Mouse (Mus musculus) midbrain, embryonic 11.5 days (tissue): ENCODE data around the gene Gnai2. TPM values are rescaled to one million over a fixed set of nuclear protein-coding genes. Genes with fewer than 3 reads are reported as not detected.

Experiments used
- ATAC-seq: fragments of 200-750 bp; cut with Nextera tagmentation; 2 replicates; pipeline ENCODE4 v1.8.0; 2017; ENCODE audit warnings: moderate TSS enrichment, moderate library complexity; ENCODE audit not compliant: low FRiP score
- DNase-seq: peaks from one replicate; pipeline ENCODE4 v3.0.0; 2015; ENCODE audit warnings: low spot score; ENCODE audit errors: missing footprints
- H3K27ac ChIP-seq: fragments of 300-500 bp; sonication (generic); 2 replicates; pipeline ENCODE4 v1.5.1; 2014; ENCODE audit warnings: low read depth, low read length
- H3K27me3 ChIP-seq: fragments of 300-500 bp; sonication (generic); 2 replicates; pipeline ENCODE4 v1.6.1; 2014; ENCODE audit warnings: mild to moderate bottlenecking, low read length, moderate library complexity, mixed read lengths; ENCODE audit not compliant: control insufficient read depth, insufficient read depth
- H3K36me3 ChIP-seq: fragments of 300-500 bp; sonication (generic); 2 replicates; pipeline ENCODE4 v1.6.1; 2014; ENCODE audit warnings: mild to moderate bottlenecking, low read length, moderate library complexity, mixed read lengths; ENCODE audit not compliant: control insufficient read depth, insufficient read depth
- H3K4me1 ChIP-seq: fragments of 300-500 bp; sonication (generic); 2 replicates; pipeline ENCODE4 v1.6.1; 2014; ENCODE audit warnings: low read length; ENCODE audit not compliant: control insufficient read depth, insufficient read depth
- H3K4me2 ChIP-seq: fragments of 300-500 bp; sonication (generic); 2 replicates; pipeline ENCODE4 v1.6.1; 2014; ENCODE audit warnings: mild to moderate bottlenecking, moderate library complexity
- H3K4me3 ChIP-seq: fragments of 300-500 bp; sonication (generic); 2 replicates; pipeline ENCODE4 v1.5.1; 2014; ENCODE audit warnings: low read depth, low read length
- H3K9ac ChIP-seq: fragments of 300-500 bp; sonication (generic); 2 replicates; pipeline ENCODE4 v1.6.1; 2014; ENCODE audit warnings: low read length
- H3K9me3 ChIP-seq: fragments of 300-500 bp; sonication (generic); 2 replicates; pipeline ENCODE4 v1.6.1; 2016; ENCODE audit warnings: low read length; ENCODE audit not compliant: control insufficient read depth
- WGBS: fragments of 180-500 bp; shearing (Covaris S2); extraction: QIAGEN DNeasy Blood & Tissue Kit; methylation state at CpG from one replicate; pipeline ENCODE4 v1.1.7; 2014; 5-methylcytosine and 5-hydroxymethylcytosine counted together
- polyA plus RNA-seq: library from polyadenylated mRNA; unstranded; fragments of >200 nt; fragmentation: Nextera tagmentation; extraction: Ambion mirVana; gene quantifications from 2 replicates; pipeline ENCODE4 v1.2.1, GENCODE M21; 2014

Gene Gnai2
- polyA plus RNA-seq, 1 experiment from 2014 or later, result 581 TPM

- H3K36me3 ChIP-seq, result no peaks in the 10 kb centered on the region; the same call in none of the 2 replicates
- WGBS, result 7% methylated on average over 14 of the region's 14 CpGs
- H3K4me1 ChIP-seq, result peaks cover 78% of the 10 kb centered on the region
- no peak for DNase-seq
- H3K27ac ChIP-seq, result peak overlapping the region; percentile 100
- H3K4me3 ChIP-seq, result peak overlapping the region; percentile 28
- no peaks in the 10 kb centered on the region for H3K9me3 ChIP-seq
- no peaks in the 10 kb centered on the region for H3K27me3 ChIP-seq
- ATAC-seq, result peak; percentile 8; the same call in 1 of the 2 replicates
- H3K4me2 ChIP-seq, result peak overlapping the region; percentile 97
- H3K9ac ChIP-seq, result peak overlapping the region; percentile 85
These were observed 5.2 kb downstream of the Gnai2 start for GRCm38 (mm10) chr9:107629901-107630425.

GRCm38 (mm10) chr9:107629411-107629730, 5.8 kb downstream of the Gnai2 start:
- H3K4me1 ChIP-seq, result peaks cover 78% of the 10 kb centered on the region
- 27% methylated on average over 4 of the region's 4 CpGs for WGBS
- peak; percentile 81 for DNase-seq
- peak overlapping the region; percentile 100 for H3K27ac ChIP-seq
- H3K36me3 ChIP-seq, result no peaks in the 10 kb centered on the region; the same call in none of the 2 replicates
- peak overlapping the region; percentile 85 for H3K9ac ChIP-seq
- H3K4me3 ChIP-seq, result peak overlapping the region; percentile 28; the same call in 1 of the 2 replicates
- no peak for ATAC-seq
- no peaks in the 10 kb centered on the region for H3K9me3 ChIP-seq
- H3K4me2 ChIP-seq, result peak overlapping the region; percentile 97
- H3K27me3 ChIP-seq, result no peaks in the 10 kb centered on the region

- no peaks in the 10 kb centered on the region for H3K9me3 ChIP-seq
- DNase-seq (peak; percentile 86), ATAC-seq (no peak)
- H3K27ac ChIP-seq, result peak overlapping the region; percentile 100
- H3K4me1 ChIP-seq, result peaks cover 78% of the 10 kb centered on the region
- no peaks in the 10 kb centered on the region; the same call in none of the 2 replicates for H3K36me3 ChIP-seq
- 30% methylated on average over 15 of the region's 15 CpGs for WGBS
- peak overlapping the region; percentile 4; the same call in 1 of the 2 replicates for H3K4me3 ChIP-seq
- no peaks in the 10 kb centered on the region for H3K27me3 ChIP-seq
- peak overlapping the region; percentile 85 for H3K9ac ChIP-seq
- H3K4me2 ChIP-seq, result peak overlapping the region; percentile 97
These were observed 6.3 kb downstream of the Gnai2 start for GRCm38 (mm10) chr9:107628721-107629410.

GRCm38 (mm10) chr9:107627387-107628255, 7.5 kb downstream of the Gnai2 start:
- H3K4me1 ChIP-seq, result peaks cover 72% of the 10 kb centered on the region
- H3K27ac ChIP-seq, result peak overlapping the region; percentile 100
- peak overlapping the region; percentile 97 for H3K4me2 ChIP-seq
- peak overlapping the region; percentile 9; the same call in 1 of the 2 replicates for H3K4me3 ChIP-seq
- peak overlapping the region; percentile 74 for H3K9ac ChIP-seq
- no peaks in the 10 kb centered on the region for H3K9me3 ChIP-seq
- ATAC-seq (no peak), DNase-seq (peak; percentile 93)
- H3K36me3 ChIP-seq, result no peaks in the 10 kb centered on the region; the same call in none of the 2 replicates
- WGBS, result 16% methylated on average over 20 of the region's 20 CpGs
- no peaks in the 10 kb centered on the region for H3K27me3 ChIP-seq

- H3K4me1 ChIP-seq, result peaks cover 65% of the 10 kb centered on the region
- H3K9me3 ChIP-seq, result no peaks in the 10 kb centered on the region
- DNase-seq (peak; percentile 99), ATAC-seq (peak; percentile 86)
- peak overlapping the region; percentile 74 for H3K9ac ChIP-seq
- H3K27me3 ChIP-seq, result no peaks in the 10 kb centered on the region
- 0 out of 2 replicates have a peak overlapping the region, but pooled peaks have one; percentile 13 for H3K4me3 ChIP-seq
- H3K4me2 ChIP-seq, result peak overlapping the region; percentile 97
- no peaks in the 10 kb centered on the region; the same call in none of the 2 replicates for H3K36me3 ChIP-seq
- H3K27ac ChIP-seq, result peak overlapping the region; percentile 100
- WGBS, result 0% methylated on average over 2 of the region's 2 CpGs
These were observed 8.3 kb downstream of the Gnai2 start for GRCm38 (mm10) chr9:107626844-107627277.

- H3K4me2 ChIP-seq, result peak overlapping the region; percentile 97
- 29% methylated on average over 15 of the region's 15 CpGs for WGBS
- H3K9ac ChIP-seq, result peak overlapping the region; percentile 61
- peak overlapping the region; percentile 13; the same call in 1 of the 2 replicates for H3K4me3 ChIP-seq
- no peaks in the 10 kb centered on the region for H3K27me3 ChIP-seq
- H3K36me3 ChIP-seq, result peaks cover 1% of the 10 kb centered on the region
- peaks cover 59% of the 10 kb centered on the region for H3K4me1 ChIP-seq
- DNase-seq (peak; percentile 84), ATAC-seq (no peak; the same call in 1 of the 2 replicates)
- peak overlapping the region; percentile 100 for H3K27ac ChIP-seq
- H3K9me3 ChIP-seq, result no peaks in the 10 kb centered on the region
These were observed 8.9 kb downstream of the Gnai2 start for GRCm38 (mm10) chr9:107626158-107626843.

GRCm38 (mm10) chr9:107625351-107626128, 9.6 kb downstream of the Gnai2 start:
- Histone ChIP-seq H3K36me3 (peaks cover 2% of the 10 kb centered on the region), H3K4me2 (no peak overlapping the region; the same call in 1 of the 2 replicates), H3K27ac (no peak overlapping the region), H3K9ac (no peak overlapping the region), H3K4me3 (no peak overlapping the region), H3K9me3 (no peaks in the 10 kb centered on the region), H3K27me3 (no peaks in the 10 kb centered on the region), H3K4me1 (peaks cover 52% of the 10 kb centered on the region)
- no peak for DNase-seq
- ATAC-seq, result no peak
- 89% methylated on average over 12 of the region's 12 CpGs for WGBS

GRCm38 (mm10) chr9:107624951-107625350, 10.2 kb downstream of the Gnai2 start:
- peaks cover 46% of the 10 kb centered on the region for H3K4me1 ChIP-seq
- ATAC-seq, result no peak
- H3K9me3 ChIP-seq, result no peaks in the 10 kb centered on the region
- no peak overlapping the region for H3K4me2 ChIP-seq
- DNase-seq, result no peak
- no peaks in the 10 kb centered on the region for H3K27me3 ChIP-seq
- WGBS, result 80% methylated on average over 3 of the region's 3 CpGs
- no peak overlapping the region for H3K27ac ChIP-seq
- H3K9ac ChIP-seq, result no peak overlapping the region; the same call in 1 of the 2 replicates
- H3K4me3 ChIP-seq, result no peak overlapping the region
- H3K36me3 ChIP-seq, result peaks cover 5% of the 10 kb centered on the region
